Mouse (Mus musculus) cortical plate, adult 2 months (tissue): ENCODE results near the gene Tsga10ip.

Experiments
- CTCF ChIP-seq: fragments of 200-500 bp; IDR thresholded peaks from 2 replicates; pipeline ENCODE4 v1.5.1; 2011; ENCODE audit warnings: mild to moderate bottlenecking, control low read depth, low read length; ENCODE audit not compliant: insufficient read depth; ENCODE audit errors: extremely low read depth
- POLR2A ChIP-seq: fragments of 200-500 bp; IDR thresholded peaks from 2 replicates; pipeline ENCODE4 v1.6.1; 2011; ENCODE audit warnings: mild to moderate bottlenecking, low read length, control low read depth; ENCODE audit not compliant: insufficient read depth; ENCODE audit errors: extremely low read depth

- no peak for TF ChIP-seq POLR2A
- no peak for TF ChIP-seq CTCF
Observed at GRCm38 (mm10) chr19:5372724-5373123, 29.6 kb downstream of the Tsga10ip start.
